Mouse (Mus musculus): ENCODE results near the gene Tigit. TPM values are rescaled to one million over a fixed set of nuclear protein-coding genes. Genes with fewer than 3 reads are reported as not detected.

Tigit gene
- polyA plus RNA-seq (2015; fragmentation: Nextera tagmentation; extraction: Ambion mirVana): not detected in 2 replicates

- Histone ChIP-seq H3K9ac (no peak within 1 kb of the TSS), H3K27me3 (no peaks in the 10 kb centered on the region), H3K27ac (no peak within 1 kb of the TSS), H3K4me2 (no peak within 1 kb of the TSS), H3K9me3 (no peaks in the 10 kb centered on the region), H3K36me3 (no peaks in the 10 kb centered on the region), H3K4me3 (no peak within 1 kb of the TSS), H3K4me1 (peaks cover 4% of the 10 kb centered on the region; the same call in 1 of the 2 replicates)
- 70% methylated on average over 7 of the region's 7 CpGs for WGBS
- no peak for ATAC-seq (ENCODE audit: insufficient number of reproducible peaks, insufficient read depth, low FRiP score, low TSS enrichment, low read depth)
These were observed at the start of gene Tigit for GRCm38 (mm10) chr16:43663978-43664579. Gene Tigit (minus strand): TSS chr16:43664146.

GRCm38 (mm10) chr16:43711361-43711760, 47.4 kb upstream of the Tigit start:
- 96% methylated on average over 7 of the region's 7 CpGs for WGBS
- Histone ChIP-seq H3K4me2 (no peak overlapping the region), H3K4me1 (no peaks in the 10 kb centered on the region), H3K9ac (no peak overlapping the region), H3K27me3 (no peaks in the 10 kb centered on the region), H3K9me3 (no peaks in the 10 kb centered on the region), H3K36me3 (no peaks in the 10 kb centered on the region), H3K27ac (no peak overlapping the region), H3K4me3 (no peak overlapping the region)
- ATAC-seq (ENCODE audit: insufficient number of reproducible peaks, insufficient read depth, low FRiP score, low TSS enrichment, low read depth): no peak

DNA sequence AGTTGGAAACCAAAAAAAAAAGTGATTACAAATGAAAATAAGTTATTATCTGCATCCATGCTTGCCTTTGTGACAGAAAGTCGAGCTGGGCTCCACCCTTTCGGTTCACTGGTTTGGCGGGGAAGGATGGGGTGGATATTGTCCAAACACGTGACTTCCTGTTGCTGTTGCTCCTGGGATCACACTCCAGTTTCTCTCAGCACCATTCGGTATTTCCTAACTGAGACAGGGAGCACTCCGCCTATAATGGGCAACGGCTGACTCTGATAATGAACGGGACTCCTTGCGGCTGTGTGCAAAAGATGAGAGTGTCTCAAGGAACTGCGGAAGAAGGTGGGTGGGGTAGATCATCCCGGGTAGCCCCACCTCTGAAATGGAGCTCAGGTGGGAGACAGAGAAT, 46.7 kb upstream of the Tigit start:
- H3K27me3 ChIP-seq: no peaks in the 10 kb centered on the region
- no peak overlapping the region for H3K9ac ChIP-seq
- no peaks in the 10 kb centered on the region for H3K36me3 ChIP-seq
- no peaks in the 10 kb centered on the region for H3K9me3 ChIP-seq
- 83% methylated on average over 11 of the region's 11 CpGs for WGBS
- no peak overlapping the region for H3K4me2 ChIP-seq
- no peak overlapping the region for H3K4me3 ChIP-seq
- H3K27ac ChIP-seq: no peak overlapping the region
- ATAC-seq (ENCODE audit: insufficient number of reproducible peaks, insufficient read depth, low FRiP score, low TSS enrichment, low read depth): no peak
- H3K4me1 ChIP-seq: no peaks in the 10 kb centered on the region

DNA sequence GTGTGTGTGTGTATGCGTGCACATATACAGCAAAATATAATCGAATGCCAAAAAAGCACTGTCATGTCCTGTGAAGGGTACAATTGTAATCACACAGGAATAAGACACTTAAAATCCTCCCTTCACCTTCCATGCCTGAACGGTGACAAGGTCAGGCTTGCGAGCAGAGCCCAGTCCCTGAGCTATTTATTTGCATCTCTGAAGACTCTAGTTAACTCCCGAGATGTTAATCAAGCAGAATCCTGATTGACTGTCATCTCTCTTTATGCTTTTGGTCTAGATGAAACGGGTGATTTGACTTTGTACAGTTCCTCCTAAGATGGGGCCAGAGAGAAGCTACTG, 46.2 kb upstream of the Tigit start:
- H3K27ac ChIP-seq: no peak overlapping the region
- H3K9me3 ChIP-seq: no peaks in the 10 kb centered on the region
- 64% methylated on average over 6 of the region's 6 CpGs for WGBS
- H3K4me2 ChIP-seq: no peak overlapping the region
- no peak overlapping the region for H3K9ac ChIP-seq
- H3K36me3 ChIP-seq: no peaks in the 10 kb centered on the region
- ATAC-seq (ENCODE audit: insufficient number of reproducible peaks, insufficient read depth, low FRiP score, low TSS enrichment, low read depth): no peak
- no peak overlapping the region for H3K4me3 ChIP-seq
- H3K4me1 ChIP-seq: no peaks in the 10 kb centered on the region
- no peaks in the 10 kb centered on the region for H3K27me3 ChIP-seq

DNA sequence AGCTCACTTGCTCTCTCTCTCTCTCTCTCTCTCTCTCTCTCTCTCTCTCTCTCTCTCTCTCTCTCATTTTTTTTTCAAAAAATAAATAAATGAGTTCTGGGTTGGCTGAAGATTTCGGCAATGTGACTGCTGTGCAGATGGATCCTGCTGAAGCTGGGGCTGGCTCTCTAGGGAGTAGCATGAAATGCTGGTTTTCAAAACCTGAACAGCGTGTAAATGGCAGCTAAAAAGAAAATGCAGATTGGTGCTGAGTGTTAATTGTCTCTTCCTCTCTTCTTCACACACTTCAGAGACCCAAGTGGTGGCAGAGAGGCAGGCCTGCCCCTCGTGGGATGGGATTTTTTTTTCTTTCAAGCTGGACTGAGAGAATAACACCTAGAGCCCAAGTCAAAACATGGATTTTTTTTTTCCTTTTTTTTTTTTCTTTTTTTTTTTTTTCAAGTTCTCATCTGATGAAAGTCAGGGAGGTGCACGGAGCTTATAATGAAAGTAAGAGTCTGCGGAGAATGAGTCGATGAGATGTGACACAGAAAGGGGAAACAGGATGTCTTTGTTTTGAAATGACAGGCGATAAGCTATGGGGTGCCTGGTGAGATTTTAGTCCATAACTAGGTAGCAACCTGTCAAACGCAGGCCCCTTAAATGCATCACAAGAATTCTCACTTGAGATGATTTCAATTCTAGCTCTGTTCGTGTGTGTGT, 45.6 kb upstream of the Tigit start:
- no peak overlapping the region for H3K9ac ChIP-seq
- H3K9me3 ChIP-seq: no peaks in the 10 kb centered on the region
- no peaks in the 10 kb centered on the region for H3K27me3 ChIP-seq
- 60% methylated on average over 9 of the region's 9 CpGs for WGBS
- no peaks in the 10 kb centered on the region for H3K36me3 ChIP-seq
- no peak overlapping the region for H3K4me2 ChIP-seq
- no peaks in the 10 kb centered on the region for H3K4me1 ChIP-seq
- no peak for ATAC-seq (ENCODE audit: insufficient number of reproducible peaks, insufficient read depth, low FRiP score, low TSS enrichment, low read depth)
- H3K4me3 ChIP-seq: no peak overlapping the region
- no peak overlapping the region for H3K27ac ChIP-seq

GRCm38 (mm10) chr16:43709062-43709413, 45.1 kb upstream of the Tigit start:
- ATAC-seq (ENCODE audit: insufficient number of reproducible peaks, insufficient read depth, low FRiP score, low TSS enrichment, low read depth): no peak
- Histone ChIP-seq H3K4me1 (no peaks in the 10 kb centered on the region), H3K27me3 (no peaks in the 10 kb centered on the region), H3K9ac (no peak overlapping the region), H3K27ac (no peak overlapping the region), H3K4me3 (no peak overlapping the region), H3K36me3 (no peaks in the 10 kb centered on the region), H3K4me2 (no peak overlapping the region), H3K9me3 (no peaks in the 10 kb centered on the region)
- WGBS: 75% methylated on average over 15 of the region's 15 CpGs

DNA sequence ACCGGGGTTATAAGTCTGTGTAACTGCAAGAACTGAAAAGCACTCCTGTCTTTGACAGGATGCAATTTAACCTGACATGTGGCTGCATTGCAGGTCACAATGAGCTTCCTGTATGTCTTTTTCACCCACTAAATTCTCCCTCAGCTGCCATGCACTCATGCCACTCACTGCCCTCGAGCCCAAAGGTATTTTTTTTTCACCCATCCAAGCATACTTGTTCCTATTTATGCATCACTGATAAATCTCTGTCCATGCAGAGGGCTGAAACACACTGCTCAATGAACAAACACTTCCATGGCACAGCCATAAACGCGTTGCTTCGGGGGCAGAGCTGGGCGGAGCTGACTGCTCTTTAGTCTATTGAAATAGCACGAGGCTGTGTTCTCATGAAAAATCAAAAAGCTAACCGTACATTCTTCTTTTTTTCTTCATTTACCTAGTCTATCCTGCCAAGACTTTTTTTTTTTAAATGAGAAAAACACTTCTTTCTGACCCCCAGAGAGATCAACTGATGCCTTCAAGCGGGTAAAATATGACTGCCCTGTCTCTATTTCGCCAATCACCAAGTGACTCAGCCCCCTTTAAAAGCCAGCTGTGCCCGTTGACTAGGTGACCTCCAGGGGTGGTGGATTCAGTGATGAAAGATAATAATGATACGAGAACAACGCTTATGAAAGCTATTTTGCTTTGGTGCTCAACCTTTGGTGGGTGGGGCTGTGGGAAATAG, 44.6 kb upstream of the Tigit start:
- Histone ChIP-seq H3K9ac (no peak overlapping the region), H3K4me2 (no peak overlapping the region), H3K36me3 (no peaks in the 10 kb centered on the region), H3K4me1 (no peaks in the 10 kb centered on the region), H3K4me3 (no peak overlapping the region), H3K27ac (no peak overlapping the region), H3K9me3 (no peaks in the 10 kb centered on the region), H3K27me3 (no peaks in the 10 kb centered on the region)
- 69% methylated on average over 13 of the region's 13 CpGs for WGBS
- no peak for ATAC-seq (ENCODE audit: insufficient number of reproducible peaks, insufficient read depth, low FRiP score, low TSS enrichment, low read depth)

- Histone ChIP-seq H3K4me1 (no peaks in the 10 kb centered on the region), H3K4me2 (no peak overlapping the region), H3K4me3 (no peak overlapping the region), H3K27me3 (no peaks in the 10 kb centered on the region), H3K27ac (no peak overlapping the region), H3K36me3 (no peaks in the 10 kb centered on the region), H3K9ac (no peak overlapping the region), H3K9me3 (no peaks in the 10 kb centered on the region)
- 74% methylated on average over 14 of the region's 14 CpGs for WGBS
- no peak for ATAC-seq (ENCODE audit: insufficient number of reproducible peaks, insufficient read depth, low FRiP score, low TSS enrichment, low read depth)
These were observed 38.0 kb upstream of the Tigit start for GRCm38 (mm10) chr16:43701765-43702504.

GRCm38 (mm10) chr16:43700575-43700974, 36.6 kb upstream of the Tigit start:
- no peak overlapping the region for H3K4me2 ChIP-seq
- 85% methylated on average over 8 of the region's 8 CpGs for WGBS
- no peak for ATAC-seq (ENCODE audit: insufficient number of reproducible peaks, insufficient read depth, low FRiP score, low TSS enrichment, low read depth)

DNA sequence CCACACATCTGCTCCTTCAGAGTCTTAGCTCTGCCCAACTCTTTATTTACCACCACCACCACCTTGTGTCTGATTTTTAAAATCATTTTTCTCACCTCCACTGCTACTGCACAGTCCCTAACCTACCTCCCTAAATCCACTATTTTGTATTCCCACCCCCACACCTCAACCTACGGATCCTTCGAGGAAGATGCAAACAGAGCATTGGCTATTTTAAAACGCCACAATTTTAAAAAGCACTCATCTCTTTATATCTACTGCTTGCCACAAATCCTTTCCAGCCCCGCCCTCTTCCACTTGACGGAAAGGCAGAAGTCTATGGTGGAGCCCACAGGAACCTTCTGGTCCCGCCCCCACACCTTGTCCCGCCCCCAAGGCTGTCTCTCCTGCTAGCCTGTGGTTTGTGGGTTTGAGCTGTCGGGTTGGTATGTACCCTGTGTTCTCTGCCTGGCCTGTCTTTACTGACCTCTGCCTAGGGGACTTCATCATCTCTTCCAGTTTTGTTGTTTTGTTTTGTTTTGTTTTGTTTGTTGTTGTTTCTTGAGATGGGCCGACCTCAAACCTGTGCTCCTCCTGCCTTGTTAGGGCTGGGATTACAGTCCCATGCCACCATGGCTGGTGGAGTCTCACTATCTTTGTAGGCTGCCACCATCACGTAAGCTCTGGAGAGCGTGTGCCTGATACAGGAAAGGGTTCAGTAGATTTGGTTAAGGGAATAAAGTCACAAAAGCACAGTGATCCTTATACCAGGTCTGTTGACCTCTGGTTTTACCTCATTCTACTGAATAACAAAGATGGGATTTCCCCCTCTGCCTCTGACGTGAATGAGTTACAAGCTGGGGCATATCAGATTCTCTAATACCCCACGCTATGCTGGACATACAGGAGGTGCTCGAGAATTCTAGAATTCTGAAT, 35.0 kb upstream of the Tigit start:
- no peak overlapping the region for H3K4me2 ChIP-seq
- no peaks in the 10 kb centered on the region for H3K36me3 ChIP-seq
- H3K27ac ChIP-seq: no peak overlapping the region
- H3K9ac ChIP-seq: no peak overlapping the region
- no peak overlapping the region for H3K4me3 ChIP-seq
- H3K4me1 ChIP-seq: no peaks in the 10 kb centered on the region
- no peak for ATAC-seq (ENCODE audit: insufficient number of reproducible peaks, insufficient read depth, low FRiP score, low TSS enrichment, low read depth)
- H3K9me3 ChIP-seq: no peaks in the 10 kb centered on the region
- WGBS: 77% methylated on average over 14 of the region's 14 CpGs
- no peaks in the 10 kb centered on the region for H3K27me3 ChIP-seq

More at GRCm38 (mm10) chr16:43700575-43700974, 36.6 kb upstream of the Tigit start:
- Histone ChIP-seq H3K4me3 (no peak overlapping the region), H3K36me3 (no peaks in the 10 kb centered on the region), H3K27ac (no peak overlapping the region), H3K27me3 (no peaks in the 10 kb centered on the region), H3K4me1 (no peaks in the 10 kb centered on the region), H3K9me3 (no peaks in the 10 kb centered on the region), H3K9ac (no peak overlapping the region)

DNA sequence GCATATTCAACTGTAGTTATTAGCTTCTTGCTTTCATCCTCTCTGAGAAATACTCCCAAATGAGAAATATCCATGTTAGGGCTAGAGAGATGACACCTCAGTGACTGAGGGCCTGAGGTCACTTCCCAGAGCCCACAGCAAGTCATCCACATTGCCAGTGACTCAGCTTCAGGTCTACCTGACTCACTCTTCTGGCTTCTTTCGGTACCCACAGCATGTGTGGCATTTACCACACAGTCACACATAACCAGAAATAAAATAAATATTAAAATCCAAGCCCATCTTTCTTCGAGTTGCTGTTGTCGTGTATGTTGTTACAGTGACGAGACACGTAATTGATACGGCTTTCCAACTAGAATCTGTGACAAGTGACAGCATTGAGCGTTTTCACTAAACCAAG, 33.8 kb upstream of the Tigit start:
- H3K27me3 ChIP-seq: no peaks in the 10 kb centered on the region
- ATAC-seq (ENCODE audit: insufficient number of reproducible peaks, insufficient read depth, low FRiP score, low TSS enrichment, low read depth): no peak
- no peaks in the 10 kb centered on the region for H3K9me3 ChIP-seq
- H3K4me3 ChIP-seq: no peak overlapping the region
- no peak overlapping the region for H3K4me2 ChIP-seq
- H3K27ac ChIP-seq: no peak overlapping the region
- H3K36me3 ChIP-seq: no peaks in the 10 kb centered on the region
- H3K9ac ChIP-seq: no peak overlapping the region
- WGBS: 91% methylated on average over 7 of the region's 7 CpGs
- H3K4me1 ChIP-seq: no peaks in the 10 kb centered on the region

All from embryonic facial prominence, embryonic 13.5 days (tissue).